Mouse (Mus musculus) megakaryocyte, embryonic 14.5 days (primary cell): ENCODE data around the gene Espnl. TPM values are rescaled to one million over a fixed set of nuclear protein-coding genes. Genes with fewer than 3 reads are reported as not detected.

Source experiments
- H3K27me3 ChIP-seq: replicated peaks from 2 replicates; pipeline ENCODE3; 2012; ENCODE audit warnings: inconsistent platforms
- H3K36me3 ChIP-seq: replicated peaks from 2 replicates; pipeline ENCODE3; 2012; ENCODE audit warnings: low read length, inconsistent platforms, mixed read lengths
- H3K4me1 ChIP-seq: 2 replicates; pipeline ENCODE4 v1.6.1; 2012; ENCODE audit warnings: inconsistent platforms
- H3K4me3 ChIP-seq: replicated peaks from 2 replicates; pipeline ENCODE3; 2012; ENCODE audit warnings: moderate library complexity, mild to moderate bottlenecking, inconsistent platforms
- H3K9me3 ChIP-seq: 2 replicates; pipeline ENCODE4 v1.6.1; 2012; ENCODE audit warnings: inconsistent platforms
- FLI1 ChIP-seq: IDR thresholded peaks from 2 replicates; pipeline ENCODE4 v1.6.1; 2012; ENCODE audit warnings: low read length, inconsistent platforms, mixed read lengths
- GATA1 ChIP-seq: IDR thresholded peaks from 3 replicates; pipeline ENCODE4 v1.6.1; 2012; ENCODE audit warnings: mixed read lengths, low read length, inconsistent platforms, borderline replicate concordance
- polyA plus RNA-seq: library from polyadenylated mRNA; stranded (reverse); fragments of >175 nt; gene quantifications from 2 replicates; pipeline ENCODE4 v1.2.3, GENCODE M21; 2012; ENCODE audit warnings: low replicate concordance; ENCODE audit not compliant: insufficient read depth

The Espnl gene
- polyA plus RNA-seq, 1 experiment = 0.23 TPM

- Histone ChIP-seq H3K4me1 (peaks cover 23% of the 10 kb centered on the region), H3K36me3 (peaks cover 95% of the 10 kb centered on the region), H3K27me3 (no peaks in the 10 kb centered on the region), H3K9me3 (no peaks in the 10 kb centered on the region), H3K4me3 (no peak overlapping the region)
- no peak for TF ChIP-seq FLI1
- TF ChIP-seq GATA1 = no peak
These were observed 9.6 kb upstream of the Espnl start for GRCm38 (mm10) chr1:91312273-91312672.

- no peaks in the 10 kb centered on the region for H3K9me3 ChIP-seq
- H3K36me3 ChIP-seq = peaks cover 94% of the 10 kb centered on the region
- H3K4me1 ChIP-seq = peaks cover 23% of the 10 kb centered on the region
- no peak overlapping the region for H3K4me3 ChIP-seq
- no peaks in the 10 kb centered on the region for H3K27me3 ChIP-seq
- TF ChIP-seq GATA1 (no peak), FLI1 (no peak)
These were observed 8.6 kb upstream of the Espnl start for GRCm38 (mm10) chr1:91313251-91313650.

GRCm38 (mm10) chr1:91317656-91318055 is 4.2 kb upstream of the Espnl start:
- Histone ChIP-seq H3K4me1 (peaks cover 40% of the 10 kb centered on the region), H3K4me3 (no peak overlapping the region), H3K36me3 (peaks cover 70% of the 10 kb centered on the region), H3K9me3 (no peaks in the 10 kb centered on the region), H3K27me3 (peaks cover 8% of the 10 kb centered on the region)
- TF ChIP-seq GATA1 (no peak), FLI1 (no peak)

DNA sequence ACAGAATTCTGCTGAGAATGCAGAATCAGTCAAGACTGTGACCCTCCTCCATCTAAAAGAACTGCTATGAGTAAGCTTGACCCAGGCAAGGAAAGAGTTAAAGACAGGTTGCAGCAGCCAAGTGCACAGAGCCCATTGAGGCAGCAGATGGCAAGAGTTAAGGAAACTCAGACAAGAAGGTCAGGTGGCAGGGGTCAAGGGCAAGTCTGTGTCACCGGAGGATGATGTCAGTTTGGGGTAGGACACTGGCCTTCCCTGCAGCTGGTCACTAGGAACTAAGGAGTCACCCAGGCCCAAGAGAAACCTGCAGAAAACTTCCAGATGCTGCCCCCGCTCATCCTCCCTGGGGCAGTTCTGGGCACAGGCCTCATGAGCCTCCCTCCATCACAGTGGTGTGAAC is 2.8 kb downstream of the Espnl start:
- H3K27me3 ChIP-seq = peaks cover 67% of the 10 kb centered on the region
- TF ChIP-seq FLI1 (no peak), GATA1 (no peak)
- H3K4me3 ChIP-seq = no peak overlapping the region
- H3K4me1 ChIP-seq = peaks cover 30% of the 10 kb centered on the region
- peaks cover 7% of the 10 kb centered on the region for H3K36me3 ChIP-seq
- H3K9me3 ChIP-seq = no peaks in the 10 kb centered on the region

GRCm38 (mm10) chr1:91325488-91326042 is 3.7 kb downstream of the Espnl start:
- TF ChIP-seq FLI1 (no peak), GATA1 (no peak)
- H3K9me3 ChIP-seq = no peaks in the 10 kb centered on the region
- H3K4me3 ChIP-seq = no peak overlapping the region
- no peaks in the 10 kb centered on the region for H3K36me3 ChIP-seq
- H3K4me1 ChIP-seq = peaks cover 30% of the 10 kb centered on the region
- peaks cover 71% of the 10 kb centered on the region for H3K27me3 ChIP-seq

GRCm38 (mm10) chr1:91332102-91332501 is 10.2 kb downstream of the Espnl start:
- H3K36me3 ChIP-seq = no peaks in the 10 kb centered on the region
- peaks cover 39% of the 10 kb centered on the region for H3K4me1 ChIP-seq
- TF ChIP-seq GATA1 (no peak), FLI1 (no peak)
- no peaks in the 10 kb centered on the region for H3K9me3 ChIP-seq
- H3K27me3 ChIP-seq = peaks cover 74% of the 10 kb centered on the region
- H3K4me3 ChIP-seq = no peak overlapping the region

GRCm38 (mm10) chr1:91333582-91333981 is 11.7 kb downstream of the Espnl start:
- Histone ChIP-seq H3K4me3 (peak overlapping the region; percentile 35), H3K9me3 (no peaks in the 10 kb centered on the region), H3K4me1 (peaks cover 52% of the 10 kb centered on the region), H3K27me3 (peaks cover 74% of the 10 kb centered on the region), H3K36me3 (no peaks in the 10 kb centered on the region)
- no peak for TF ChIP-seq GATA1
- TF ChIP-seq FLI1 = no peak

GRCm38 (mm10) chr1:91337355-91337754 is 15.5 kb downstream of the Espnl start:
- peaks cover 84% of the 10 kb centered on the region for H3K27me3 ChIP-seq
- H3K4me3 ChIP-seq = no peak overlapping the region
- TF ChIP-seq GATA1 (no peak), FLI1 (no peak)
- no peaks in the 10 kb centered on the region for H3K9me3 ChIP-seq
- H3K4me1 ChIP-seq = peaks cover 55% of the 10 kb centered on the region
- H3K36me3 ChIP-seq = no peaks in the 10 kb centered on the region

DNA sequence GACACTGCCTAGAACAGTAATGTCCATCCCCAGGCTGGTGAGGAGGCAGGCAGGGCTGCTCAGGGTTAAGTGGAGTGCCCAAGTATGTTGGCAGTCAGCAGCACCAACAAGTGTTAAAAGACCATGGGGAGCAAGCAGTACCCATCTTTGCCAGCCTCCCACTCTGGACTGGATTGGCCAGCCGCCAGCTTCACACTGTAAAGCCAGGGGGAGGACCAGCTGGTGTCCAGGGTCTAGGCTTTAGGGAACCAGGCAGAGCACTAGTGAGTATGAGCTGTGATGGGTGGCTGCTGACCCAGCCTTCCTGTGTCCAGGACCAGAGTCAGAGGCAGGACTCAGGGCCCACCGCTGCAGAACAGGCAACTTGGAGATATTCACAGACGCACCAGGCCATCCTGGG is 22.1 kb downstream of the Espnl start:
- no peaks in the 10 kb centered on the region for H3K36me3 ChIP-seq
- peaks cover 21% of the 10 kb centered on the region; the same call in 1 of the 2 replicates for H3K4me1 ChIP-seq
- no peaks in the 10 kb centered on the region for H3K9me3 ChIP-seq
- no peak overlapping the region for H3K4me3 ChIP-seq
- peaks cover 96% of the 10 kb centered on the region for H3K27me3 ChIP-seq
- TF ChIP-seq FLI1 (no peak), GATA1 (no peak)

DNA sequence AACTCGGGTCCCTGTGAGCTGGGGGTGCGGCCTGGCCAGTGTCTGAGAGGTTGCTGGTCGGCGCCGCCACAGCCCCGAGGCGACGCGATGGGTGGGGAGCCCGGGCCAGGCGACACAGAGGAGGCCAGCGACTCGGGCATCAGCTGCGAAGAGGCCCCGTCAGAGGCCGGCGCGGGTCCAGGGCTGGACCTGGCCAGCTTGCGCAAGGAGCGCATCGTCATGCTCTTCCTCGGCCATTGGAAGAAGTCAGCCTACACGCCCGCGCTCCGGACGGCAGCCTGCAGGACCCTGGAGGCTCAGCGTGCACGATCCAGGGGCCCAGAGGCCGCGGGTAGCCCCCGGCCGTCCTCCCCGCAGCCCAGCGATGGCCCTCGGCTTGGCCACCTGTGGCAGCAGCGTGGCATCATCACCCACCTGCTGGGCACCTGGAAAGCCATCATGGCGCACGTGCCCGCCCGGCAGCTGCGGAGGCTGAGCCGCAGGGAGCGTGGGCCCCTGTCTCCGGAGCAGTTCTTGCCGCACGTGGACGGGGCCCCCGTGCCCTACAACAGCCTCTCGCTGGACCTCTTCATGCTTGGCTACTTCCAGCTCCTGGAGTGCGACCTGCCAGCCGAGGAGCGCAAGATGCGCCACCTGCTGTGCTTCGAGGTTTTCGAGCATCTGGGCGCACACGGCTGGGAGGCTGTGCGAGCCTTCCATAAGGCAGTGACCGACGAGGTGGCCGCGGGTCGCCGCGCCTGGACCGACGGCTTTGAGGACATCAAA is 23.2 kb downstream of the Espnl start:
- H3K27me3 ChIP-seq = peaks cover 89% of the 10 kb centered on the region
- no peaks in the 10 kb centered on the region for H3K36me3 ChIP-seq
- peaks cover 21% of the 10 kb centered on the region; the same call in 1 of the 2 replicates for H3K4me1 ChIP-seq

DNA sequence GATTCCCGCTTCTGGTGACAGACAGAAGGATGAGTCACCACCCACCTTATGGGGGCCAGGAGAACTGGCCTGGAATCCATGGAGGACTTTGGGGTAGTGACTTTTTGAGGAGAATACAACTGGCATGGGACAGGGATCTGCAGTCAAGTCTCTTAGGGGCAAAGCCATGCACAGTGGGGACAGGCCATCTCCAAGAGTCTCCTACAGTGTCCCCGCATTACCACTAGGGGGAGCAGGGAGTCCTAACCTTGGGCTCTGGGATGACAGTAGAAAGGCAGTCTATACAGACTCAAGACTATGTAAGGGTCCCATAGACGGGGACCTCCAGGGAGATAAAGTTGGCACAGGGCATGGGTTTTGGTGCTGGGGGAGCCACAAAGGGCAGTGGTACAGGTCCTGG is 25.0 kb downstream of the Espnl start:
- Histone ChIP-seq H3K36me3 (no peaks in the 10 kb centered on the region), H3K4me1 (peaks cover 32% of the 10 kb centered on the region), H3K27me3 (peaks cover 86% of the 10 kb centered on the region), H3K4me3 (no peak overlapping the region), H3K9me3 (no peaks in the 10 kb centered on the region)
- TF ChIP-seq GATA1 = no peak
- no peak for TF ChIP-seq FLI1

More for the DNA sequence above, 23.2 kb downstream of the Espnl start:
- Histone ChIP-seq H3K9me3 (no peaks in the 10 kb centered on the region), H3K4me3 (no peak overlapping the region)
- TF ChIP-seq GATA1 = no peak
- TF ChIP-seq FLI1 = no peak
